Mouse (Mus musculus) limb, embryonic 11.5 days (tissue): ENCODE data around the gene Pon2. TPM values are rescaled to one million over a fixed set of nuclear protein-coding genes. Genes with fewer than 3 reads are reported as not detected.

Experiments used
- ATAC-seq: fragments of 200-750 bp; cut with Nextera tagmentation; 2 replicates; pipeline ENCODE4 v1.8.0; 2017; ENCODE audit warnings: low read depth; ENCODE audit not compliant: insufficient number of reproducible peaks, low FRiP score, low TSS enrichment
- DNase-seq: peaks from one replicate; pipeline ENCODE4 v3.0.0-alpha.2; 2015; ENCODE audit warnings: low spot score
- H3K27ac ChIP-seq: fragments of 300-500 bp; sonication (generic); replicated peaks from 2 replicates; pipeline ENCODE4 v1.5.1; 2014; ENCODE audit warnings: low read depth, mild to moderate bottlenecking, low read length
- H3K27me3 ChIP-seq: fragments of 300-500 bp; sonication (generic); 2 replicates; pipeline ENCODE4 v1.6.1; 2014; ENCODE audit warnings: mild to moderate bottlenecking, low read length, mixed read lengths; ENCODE audit not compliant: control insufficient read depth, insufficient read depth
- H3K36me3 ChIP-seq: fragments of 300-500 bp; sonication (generic); 2 replicates; pipeline ENCODE4 v1.6.1; 2014; ENCODE audit warnings: mild to moderate bottlenecking, low read length, moderate library complexity, mixed read lengths; ENCODE audit not compliant: control insufficient read depth, insufficient read depth
- H3K4me1 ChIP-seq: fragments of 300-500 bp; sonication (generic); 2 replicates; pipeline ENCODE4 v1.6.1; 2014; ENCODE audit warnings: low read length, mixed read lengths; ENCODE audit not compliant: control insufficient read depth, insufficient read depth
- H3K4me2 ChIP-seq: fragments of 300-500 bp; sonication (generic); 2 replicates; pipeline ENCODE4 v1.6.1; 2014; ENCODE audit warnings: low read depth, mild to moderate bottlenecking, moderate library complexity; ENCODE audit not compliant: severe bottlenecking
- H3K4me3 ChIP-seq: fragments of 300-500 bp; sonication (generic); 2 replicates; pipeline ENCODE4 v1.5.1; 2014; ENCODE audit warnings: low read depth, low read length
- H3K9ac ChIP-seq: fragments of 300-500 bp; sonication (generic); 2 replicates; pipeline ENCODE4 v1.6.1; 2014; ENCODE audit warnings: mild to moderate bottlenecking, low read length
- H3K9me3 ChIP-seq: fragments of 300-500 bp; sonication (generic); 2 replicates; pipeline ENCODE4 v1.6.1; 2016; ENCODE audit warnings: low read length; ENCODE audit not compliant: control insufficient read depth
- WGBS: fragments of 180-500 bp; shearing (Covaris S2); extraction: QIAGEN DNeasy Blood & Tissue Kit; methylation state at CpG from one replicate; pipeline ENCODE4 v1.1.7; 2014; 5-methylcytosine and 5-hydroxymethylcytosine counted together
- polyA plus RNA-seq: library from polyadenylated mRNA; unstranded; fragments of >200 nt; fragmentation: Nextera tagmentation; extraction: Ambion mirVana; gene quantifications from 2 replicates; pipeline ENCODE4 v1.2.1, GENCODE M21; 2014

Gene Pon2
- polyA plus RNA-seq, 1 experiment from 2014 or later: 17.0 TPM

- H3K4me2 ChIP-seq: peak within 1 kb of the TSS; percentile 55
- H3K4me1 ChIP-seq: no peaks in the 10 kb centered on the region
- DNase-seq: peak; percentile 63
- no peaks in the 10 kb centered on the region for H3K27me3 ChIP-seq
- ATAC-seq: peak; percentile 73; the same call in 1 of the 2 replicates
- no peak within 1 kb of the TSS for H3K27ac ChIP-seq
- H3K36me3 ChIP-seq: no peaks in the 10 kb centered on the region
- peak within 1 kb of the TSS; percentile 44 for H3K9ac ChIP-seq
- WGBS: 4% methylated on average over 16 of the region's 16 CpGs
- no peaks in the 10 kb centered on the region for H3K9me3 ChIP-seq
- peak within 1 kb of the TSS; percentile 31 for H3K4me3 ChIP-seq
These were observed 42.4 kb downstream of the Pon2 start, which contains the start of gene Pon3 for GRCm38 (mm10) chr6:5255722-5256451. Gene Pon3 (minus strand): TSS chr6:5256286.

GRCm38 (mm10) chr6:5255291-5255690 is 43.0 kb downstream of the Pon2 start:
- Histone ChIP-seq H3K27ac (no peak overlapping the region), H3K9ac (no peak overlapping the region), H3K4me3 (peak overlapping the region; percentile 31), H3K36me3 (no peaks in the 10 kb centered on the region), H3K27me3 (no peaks in the 10 kb centered on the region), H3K4me2 (peak overlapping the region; percentile 55), H3K4me1 (no peaks in the 10 kb centered on the region), H3K9me3 (no peaks in the 10 kb centered on the region)
- DNase-seq (no peak), ATAC-seq (no peak)
- 45% methylated on average over 6 of the region's 6 CpGs for WGBS

GRCm38 (mm10) chr6:5254869-5255268 is 43.4 kb downstream of the Pon2 start:
- ATAC-seq (no peak), DNase-seq (no peak)
- no peak overlapping the region for H3K4me3 ChIP-seq
- no peaks in the 10 kb centered on the region for H3K27me3 ChIP-seq
- no peaks in the 10 kb centered on the region for H3K4me1 ChIP-seq
- H3K27ac ChIP-seq: no peak overlapping the region
- no peak overlapping the region for H3K9ac ChIP-seq
- H3K4me2 ChIP-seq: no peak overlapping the region
- H3K36me3 ChIP-seq: no peaks in the 10 kb centered on the region
- WGBS: 90% methylated on average over 2 of the region's 2 CpGs
- H3K9me3 ChIP-seq: no peaks in the 10 kb centered on the region

GRCm38 (mm10) chr6:5245926-5246325 is 52.3 kb downstream of the Pon2 start:
- Histone ChIP-seq H3K27ac (no peak overlapping the region), H3K27me3 (no peaks in the 10 kb centered on the region), H3K9ac (no peak overlapping the region), H3K4me3 (no peak overlapping the region), H3K9me3 (no peaks in the 10 kb centered on the region), H3K4me1 (no peaks in the 10 kb centered on the region), H3K36me3 (no peaks in the 10 kb centered on the region), H3K4me2 (no peak overlapping the region)
- WGBS: 79% methylated on average over 6 of the region's 6 CpGs
- ATAC-seq: no peak
- no peak for DNase-seq

DNA sequence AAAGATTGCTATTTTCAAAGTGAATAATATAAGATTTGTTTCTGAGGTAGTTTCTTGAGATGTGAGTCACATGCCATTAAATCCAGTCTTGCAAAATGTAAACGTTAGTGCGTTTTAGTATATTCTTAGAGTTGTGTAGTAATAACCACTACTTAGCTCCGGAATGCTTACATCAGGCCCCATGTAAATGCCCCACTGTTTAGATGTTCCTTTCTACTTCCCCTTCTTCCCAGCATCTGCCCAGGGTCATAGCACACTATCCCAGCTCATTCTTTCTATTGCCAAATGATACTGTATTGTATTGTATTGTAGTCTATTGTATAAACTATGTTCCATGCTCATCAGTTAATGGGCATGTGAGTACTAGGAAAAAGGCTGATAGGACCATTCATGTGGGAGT is 59.5 kb downstream of the Pon2 start:
- DNase-seq: no peak
- ATAC-seq: no peak

GRCm38 (mm10) chr6:5237510-5237909 is 60.7 kb downstream of the Pon2 start:
- DNase-seq (no peak), ATAC-seq (no peak)
- no peak overlapping the region for H3K27ac ChIP-seq
- no peak overlapping the region for H3K4me3 ChIP-seq
- H3K27me3 ChIP-seq: no peaks in the 10 kb centered on the region
- no peak overlapping the region for H3K9ac ChIP-seq
- WGBS: 89% methylated on average over 4 of the region's 4 CpGs
- no peak overlapping the region for H3K4me2 ChIP-seq
- H3K4me1 ChIP-seq: no peaks in the 10 kb centered on the region
- no peaks in the 10 kb centered on the region for H3K36me3 ChIP-seq
- H3K9me3 ChIP-seq: no peaks in the 10 kb centered on the region

More for the DNA sequence above, 59.5 kb downstream of the Pon2 start:
- H3K27me3 ChIP-seq: no peaks in the 10 kb centered on the region
- H3K27ac ChIP-seq: no peak overlapping the region
- H3K9ac ChIP-seq: no peak overlapping the region
- no peaks in the 10 kb centered on the region for H3K4me1 ChIP-seq
- H3K36me3 ChIP-seq: no peaks in the 10 kb centered on the region
- H3K4me2 ChIP-seq: no peak overlapping the region
- 94% methylated on average over 3 of the region's 3 CpGs for WGBS
- H3K4me3 ChIP-seq: no peak overlapping the region
- no peaks in the 10 kb centered on the region for H3K9me3 ChIP-seq

DNA sequence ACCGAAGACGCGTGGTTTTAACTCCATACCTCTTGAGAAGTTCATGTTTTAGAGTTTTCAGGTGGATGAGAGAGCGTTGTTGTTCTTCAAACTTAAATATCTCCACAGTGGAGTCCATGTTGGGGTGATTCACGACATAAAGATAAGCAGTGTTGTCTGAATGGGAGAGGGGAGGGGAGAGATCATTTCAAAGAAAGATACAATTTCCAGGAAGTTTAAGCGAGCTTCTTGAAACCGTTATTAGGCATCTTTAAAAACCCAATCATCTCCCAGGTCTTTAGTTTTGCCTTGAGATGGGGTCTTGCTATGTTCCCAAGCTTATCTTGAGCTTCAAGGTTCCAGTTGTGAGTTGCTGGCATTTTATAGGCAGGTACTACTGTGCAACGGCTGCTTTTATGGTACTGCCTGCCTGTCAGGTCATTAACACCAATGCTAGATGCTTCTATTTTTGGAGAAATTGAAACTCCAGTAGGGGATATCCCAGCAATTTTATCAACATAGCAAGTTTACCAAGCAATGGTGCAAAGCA is 61.3 kb downstream of the Pon2 start:
- WGBS: 88% methylated on average over 8 of the region's 8 CpGs
- DNase-seq: no peak
- Histone ChIP-seq H3K4me1 (no peaks in the 10 kb centered on the region), H3K36me3 (no peaks in the 10 kb centered on the region), H3K9me3 (no peaks in the 10 kb centered on the region), H3K27me3 (no peaks in the 10 kb centered on the region), H3K9ac (no peak overlapping the region), H3K4me2 (no peak overlapping the region), H3K4me3 (no peak overlapping the region), H3K27ac (no peak overlapping the region)
- no peak for ATAC-seq

DNA sequence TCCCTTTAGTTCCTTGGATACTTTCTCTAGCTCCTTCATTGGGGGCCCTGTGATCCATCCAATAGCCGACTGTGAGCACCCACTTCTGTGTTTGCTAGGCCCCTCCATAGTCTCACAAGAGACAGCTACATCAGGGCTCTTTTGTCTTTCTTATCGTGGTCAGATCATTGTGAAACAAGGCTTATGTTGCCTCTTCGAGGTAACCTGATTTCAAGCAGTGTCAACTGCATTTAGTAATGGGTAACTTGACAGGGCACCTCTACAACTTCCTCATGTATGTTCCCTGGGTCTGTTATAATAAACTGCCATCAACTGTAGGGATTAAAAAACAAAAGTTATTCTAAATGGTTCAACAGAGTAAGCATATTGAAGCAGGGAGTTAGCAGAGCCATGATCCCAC is 63.7 kb downstream of the Pon2 start:
- Histone ChIP-seq H3K27me3 (no peaks in the 10 kb centered on the region), H3K9me3 (no peaks in the 10 kb centered on the region), H3K36me3 (no peaks in the 10 kb centered on the region), H3K27ac (no peak overlapping the region), H3K9ac (no peak overlapping the region), H3K4me2 (no peak overlapping the region), H3K4me1 (no peaks in the 10 kb centered on the region), H3K4me3 (no peak overlapping the region)
- ATAC-seq (no peak), DNase-seq (no peak)
- 80% methylated on average over 3 of the region's 3 CpGs for WGBS
